Mouse (Mus musculus): ENCODE results near the gene Myo3b. TPM values are rescaled to one million over a fixed set of nuclear protein-coding genes. Genes with fewer than 3 reads are reported as not detected.

Myo3b gene
- total and polyA plus RNA-seq, 2 experiments: not detected

GRCm38 (mm10) chr2:70456205-70456604, 417.3 kb downstream of the Myo3b start:
- Histone ChIP-seq H3K27ac (replicated peaks; ENCODE audit: insufficient read depth, low read depth, low read length) (no peak overlapping the region), H3K4me3 (ENCODE audit: insufficient read depth, low read depth, low read length) (no peak overlapping the region), H3K27me3 (ENCODE audit: control insufficient read depth, insufficient read depth, low read length) (peaks cover 2% of the 10 kb centered on the region; the same call in 1 of the 2 replicates), H3K9ac (ENCODE audit: low read depth, low read length) (no peak overlapping the region), H3K4me1 (ENCODE audit: control insufficient read depth, insufficient read depth, low read length) (no peaks in the 10 kb centered on the region), H3K36me3 (ENCODE audit: control insufficient read depth, insufficient read depth, low read length) (no peaks in the 10 kb centered on the region), H3K79me2 (ENCODE audit: control insufficient read depth, insufficient read depth, low read length) (no peaks in the 10 kb centered on the region)
- DNase-seq (ENCODE audit: extremely low read depth, low read depth, low spot score): no peak
- TF ChIP-seq CTCF (IDR thresholded peaks at IDR 0.05; ENCODE audit: low read depth, low read length): no peak
- no peak for TF ChIP-seq POLR2A (IDR thresholded peaks at IDR 0.05; ENCODE audit: extremely low read depth, insufficient read depth, low read length)
- WGBS: 20% methylated on average over 12 of the region's 12 CpGs

DNA sequence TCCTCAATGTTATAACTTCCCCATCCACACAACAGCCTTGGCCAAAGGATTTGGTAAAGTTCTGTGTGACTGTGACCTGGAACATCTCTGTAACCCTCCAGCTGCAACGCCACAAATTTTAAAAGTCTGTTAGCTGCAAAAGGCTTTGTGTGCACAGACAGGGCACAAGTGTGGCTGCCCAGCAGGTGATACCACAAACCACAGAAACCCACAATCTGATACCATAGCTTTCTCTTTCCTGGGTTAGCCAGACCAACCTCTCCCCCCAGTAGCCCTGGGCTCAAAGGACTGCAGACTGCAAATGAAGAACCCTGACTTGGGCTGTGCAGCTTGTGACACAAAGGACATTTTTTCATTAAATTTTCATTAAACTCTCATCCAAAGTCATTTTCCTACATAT, 424.7 kb downstream of the Myo3b start:
- no peak for DNase-seq (ENCODE audit: extremely low read depth, low read depth, low spot score)
- H3K9ac ChIP-seq (ENCODE audit: low read depth, low read length): no peak overlapping the region
- no peaks in the 10 kb centered on the region for H3K79me2 ChIP-seq (ENCODE audit: control insufficient read depth, insufficient read depth, low read length)
- TF ChIP-seq CTCF (IDR thresholded peaks at IDR 0.05; ENCODE audit: low read depth, low read length): no peak
- TF ChIP-seq POLR2A (IDR thresholded peaks at IDR 0.05; ENCODE audit: extremely low read depth, insufficient read depth, low read length): no peak
- no peaks in the 10 kb centered on the region for H3K4me1 ChIP-seq (ENCODE audit: control insufficient read depth, insufficient read depth, low read length)
- no peaks in the 10 kb centered on the region for H3K36me3 ChIP-seq (ENCODE audit: control insufficient read depth, insufficient read depth, low read length)
- H3K4me3 ChIP-seq (ENCODE audit: insufficient read depth, low read depth, low read length): no peak overlapping the region
- 88% methylated on average over 1 of the region's 1 CpGs for WGBS
- H3K27ac ChIP-seq (replicated peaks; ENCODE audit: insufficient read depth, low read depth, low read length): no peak overlapping the region
- no peaks in the 10 kb centered on the region for H3K27me3 ChIP-seq (ENCODE audit: control insufficient read depth, insufficient read depth, low read length)

GRCm38 (mm10) chr2:70471136-70471535, 432.2 kb downstream of the Myo3b start:
- no peak for DNase-seq (ENCODE audit: extremely low read depth, low read depth, low spot score)
- TF ChIP-seq POLR2A (IDR thresholded peaks at IDR 0.05; ENCODE audit: extremely low read depth, insufficient read depth, low read length) (no peak), CTCF (IDR thresholded peaks at IDR 0.05; ENCODE audit: low read depth, low read length) (no peak)
- H3K27ac ChIP-seq (replicated peaks; ENCODE audit: insufficient read depth, low read depth, low read length): no peak overlapping the region
- peaks cover 17% of the 10 kb centered on the region for H3K27me3 ChIP-seq (ENCODE audit: control insufficient read depth, insufficient read depth, low read length)
- WGBS: 45% methylated on average over 5 of the region's 5 CpGs
- no peaks in the 10 kb centered on the region for H3K36me3 ChIP-seq (ENCODE audit: control insufficient read depth, insufficient read depth, low read length)
- H3K79me2 ChIP-seq (ENCODE audit: control insufficient read depth, insufficient read depth, low read length): no peaks in the 10 kb centered on the region
- H3K9ac ChIP-seq (ENCODE audit: low read depth, low read length): no peak overlapping the region
- no peak overlapping the region for H3K4me3 ChIP-seq (ENCODE audit: insufficient read depth, low read depth, low read length)
- H3K4me1 ChIP-seq (ENCODE audit: control insufficient read depth, insufficient read depth, low read length): peaks cover 7% of the 10 kb centered on the region; the same call in 1 of the 2 replicates

- Histone ChIP-seq H3K4me1 (ENCODE audit: control insufficient read depth, insufficient read depth, low read length) (peaks cover 8% of the 10 kb centered on the region; the same call in 1 of the 2 replicates), H3K4me3 (ENCODE audit: insufficient read depth, low read depth, low read length) (no peak overlapping the region), H3K36me3 (ENCODE audit: control insufficient read depth, insufficient read depth, low read length) (no peaks in the 10 kb centered on the region), H3K79me2 (ENCODE audit: control insufficient read depth, insufficient read depth, low read length) (no peaks in the 10 kb centered on the region), H3K27ac (replicated peaks; ENCODE audit: insufficient read depth, low read depth, low read length) (no peak overlapping the region), H3K27me3 (ENCODE audit: control insufficient read depth, insufficient read depth, low read length) (peaks cover 24% of the 10 kb centered on the region), H3K9ac (ENCODE audit: low read depth, low read length) (no peak overlapping the region)
- DNase-seq (ENCODE audit: extremely low read depth, low read depth, low spot score): no peak
- TF ChIP-seq CTCF (IDR thresholded peaks at IDR 0.05; ENCODE audit: low read depth, low read length) (no peak), POLR2A (IDR thresholded peaks at IDR 0.05; ENCODE audit: extremely low read depth, insufficient read depth, low read length) (no peak)
- WGBS: 4% methylated on average over 48 of the region's 48 CpGs
These were observed 433.1 kb downstream of the Myo3b start for GRCm38 (mm10) chr2:70471861-70472620.

Other genes starting within 250 kb of the Myo3b start
- 0.13 and 0.37 TPM in 2 replicates for gene Ccdc173, start 249.6 kb upstream of the Myo3b start, total RNA-seq (2014; rRNA removed)
- not detected in 2 replicates for gene Ccdc173, start 249.6 kb upstream of the Myo3b start, polyA plus RNA-seq (2012; rRNA removed)
- 29.6 and 34.4 TPM in 2 replicates for gene Phospho2, start 249.5 kb upstream of the Myo3b start, total RNA-seq (2014; rRNA removed)
- 36.0 and 39.8 TPM in 2 replicates for gene Phospho2, start 249.5 kb upstream of the Myo3b start, polyA plus RNA-seq (2012; rRNA removed)
- gene Klhl23, start 217.2 kb upstream of the Myo3b start, total RNA-seq (2014; rRNA removed): 1.5 and 2.3 TPM in 2 replicates
- 0.22 and 0.46 TPM in 2 replicates for gene Klhl23, start 217.2 kb upstream of the Myo3b start, polyA plus RNA-seq (2012; rRNA removed)
- gene Ssb, start 177.6 kb upstream of the Myo3b start, total RNA-seq (2014; rRNA removed): 20.9 and 40.3 TPM in 2 replicates
- gene Ssb, start 177.6 kb upstream of the Myo3b start, polyA plus RNA-seq (2012; rRNA removed): 1.5 and 1.8 TPM in 2 replicates
- gene Mettl5, start 153.5 kb upstream of the Myo3b start, total RNA-seq (2014; rRNA removed): 10.7 and 14.7 TPM in 2 replicates
- gene Mettl5, start 153.5 kb upstream of the Myo3b start, polyA plus RNA-seq (2012; rRNA removed): 7.9 and 9.7 TPM in 2 replicates
- 63.0 and 65.2 TPM in 2 replicates for gene Ubr3, start 141.9 kb upstream of the Myo3b start, total RNA-seq (2014; rRNA removed)
- gene Ubr3, start 141.9 kb upstream of the Myo3b start, polyA plus RNA-seq (2012; rRNA removed): 12.0 and 12.8 TPM in 2 replicates

Data from liver, adult 2 months (tissue).